Mouse (Mus musculus) v-Abl transformed pro-B cells (cell line): ENCODE results near the gene Clybl.

Experiments
- in situ Hi-C, 2 experiments: fragments of 400-800 bp; cut with MboI; formaldehyde crosslinking; loops; one replicate each; pipeline ENCODE4 v1.15.1; 2025; ENCODE audit not compliant: unreplicated experiment in 2 of 2

The Clybl gene

DNA sequence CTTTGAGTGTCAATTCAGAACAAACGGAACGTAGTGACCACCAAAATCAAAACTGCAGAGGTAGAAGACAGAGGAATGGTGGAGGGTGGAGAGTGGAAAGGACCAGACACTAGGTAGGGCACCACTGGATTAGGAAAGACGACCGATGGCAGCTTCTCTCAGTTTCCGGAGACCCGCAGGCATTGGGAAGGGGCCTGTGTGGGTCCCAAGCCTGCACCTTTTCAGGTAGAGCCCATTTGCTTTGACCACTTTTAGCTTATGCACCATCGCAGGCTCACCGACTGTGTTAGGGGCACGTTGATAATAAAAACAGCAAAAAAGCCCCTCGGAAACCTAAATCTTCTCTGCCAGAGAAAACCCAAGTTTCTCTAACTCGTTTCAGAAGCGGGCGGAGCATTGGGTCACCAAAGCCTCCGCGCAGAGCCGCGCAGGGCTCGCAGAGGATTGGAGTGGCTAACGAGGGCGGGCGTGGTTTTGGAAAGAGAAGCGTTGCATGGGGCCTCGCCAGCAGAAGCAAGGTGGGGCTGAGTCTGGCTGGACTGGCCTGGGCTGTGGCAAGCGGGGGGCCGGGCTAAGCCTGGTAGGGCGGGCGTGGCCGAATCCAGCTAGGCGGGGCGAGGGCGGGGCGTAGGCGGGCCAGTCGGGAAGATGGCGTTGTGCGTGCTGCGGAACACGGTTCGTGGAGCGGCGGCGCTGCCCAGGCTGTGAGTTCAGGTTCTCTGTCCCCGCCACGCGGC lies at the start of gene Clybl:
Clybl (plus strand) TSS at position 627 of the 737 bp plus-strand sequence.
- in situ Hi-C loops, result no loop called here

DNA sequence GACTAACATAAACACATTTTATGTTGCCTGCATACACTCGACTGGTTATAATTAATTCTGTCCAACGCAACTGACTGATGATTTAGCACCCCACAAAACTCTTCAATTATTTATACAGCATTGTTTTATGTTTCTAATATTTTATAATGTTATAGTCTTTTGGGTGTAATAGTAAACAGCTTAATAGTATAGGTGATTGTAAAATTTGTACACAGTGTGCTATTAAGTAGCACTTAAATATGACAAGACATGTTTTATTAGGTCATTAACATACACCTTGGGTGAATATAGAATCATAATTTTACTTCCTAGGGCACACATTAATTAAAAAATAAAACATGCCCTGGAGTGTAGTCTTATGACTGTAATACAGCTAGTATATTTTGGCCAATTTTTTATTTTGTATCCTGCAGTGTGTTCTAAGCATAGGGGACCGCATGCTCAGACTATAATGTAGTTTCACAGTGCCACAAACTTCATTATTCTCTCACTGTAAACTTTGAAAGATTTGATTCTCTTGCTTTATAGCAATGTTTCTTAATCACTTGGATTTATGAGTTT lies 45.1 kb upstream of the Clybl start:
- in situ Hi-C loops, result no loop called here

DNA sequence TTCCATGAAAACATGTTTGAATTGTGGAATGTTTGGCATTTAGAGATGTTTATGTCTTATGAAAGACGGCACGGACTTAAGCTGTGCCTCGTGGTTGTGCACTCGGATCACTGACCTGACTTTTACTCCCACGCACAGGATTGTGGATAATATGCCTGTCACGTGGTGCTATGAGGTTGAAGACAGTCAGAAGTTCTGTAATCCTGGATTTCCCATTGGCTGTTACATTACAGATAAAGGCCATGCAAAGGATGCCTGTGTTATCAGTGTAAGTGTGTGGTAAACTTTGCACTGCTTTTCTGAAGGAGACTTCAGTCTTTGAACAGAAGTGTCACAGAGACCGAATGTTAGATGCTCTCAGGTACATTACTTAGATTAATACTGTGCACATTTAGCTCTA lies 44.3 kb upstream of the Clybl start:
- in situ Hi-C loops, result no loop called here

DNA sequence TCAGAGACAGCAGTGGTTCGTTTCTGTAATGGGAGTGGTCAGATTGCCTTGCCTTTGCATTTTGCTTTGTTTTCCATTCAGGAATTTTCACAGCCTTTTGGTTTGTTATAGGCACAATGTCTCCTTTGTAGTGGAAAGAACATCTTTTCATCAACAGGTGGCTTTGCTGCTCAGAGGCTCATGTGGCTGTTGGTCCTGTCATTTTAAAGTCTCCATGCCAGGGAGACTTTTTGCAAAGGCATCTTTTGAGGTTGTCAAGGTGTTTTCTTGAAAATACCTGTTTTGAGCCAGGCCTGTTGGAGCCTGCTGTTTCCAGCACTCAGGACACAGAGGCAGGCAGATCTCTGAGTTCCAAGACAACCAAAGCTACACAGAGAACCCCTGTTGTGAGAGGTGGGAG lies 41.4 kb upstream of the Clybl start:
- in situ Hi-C loops, result loop anchor here in 1 of 2 experiments (10.0 kb wide), 1 partner anchor 275 kb away; no protein-coding TSS in a partner anchor

DNA sequence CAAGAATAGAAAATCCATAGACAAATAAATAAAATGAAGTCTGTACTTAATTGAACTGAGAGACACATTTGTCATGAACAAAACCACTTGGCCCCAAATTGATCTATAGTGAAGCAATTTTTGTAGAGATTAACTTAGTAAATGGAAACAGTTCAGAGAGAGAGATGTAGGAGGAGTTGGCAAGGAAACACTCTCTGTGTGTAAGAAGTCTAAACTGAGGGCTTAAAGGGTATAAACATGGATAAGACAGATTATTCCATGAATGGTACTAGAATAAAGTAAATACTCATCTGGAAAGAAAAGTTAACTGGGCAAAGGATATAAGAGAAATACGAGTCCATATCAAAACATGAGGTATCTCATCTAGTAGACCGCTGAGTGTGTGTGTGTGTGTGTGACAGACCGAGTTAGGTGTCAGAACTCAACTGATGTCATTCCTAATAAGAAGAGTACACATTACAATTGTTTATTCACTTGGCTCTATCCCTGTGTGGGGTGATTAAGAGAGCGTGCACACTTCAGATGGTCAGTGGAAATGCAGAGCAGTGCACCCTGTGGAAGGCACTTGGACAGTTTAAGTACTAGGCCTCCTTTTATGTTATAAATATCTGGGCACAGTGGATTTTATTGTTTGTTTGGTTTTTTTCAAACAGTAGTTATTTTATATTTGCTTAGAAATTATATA lies 37.8 kb upstream of the Clybl start:
- in situ Hi-C loops, result loop anchor here in 1 of 2 experiments (10.0 kb wide), 1 partner anchor 279 kb away; no protein-coding TSS in a partner anchor

DNA sequence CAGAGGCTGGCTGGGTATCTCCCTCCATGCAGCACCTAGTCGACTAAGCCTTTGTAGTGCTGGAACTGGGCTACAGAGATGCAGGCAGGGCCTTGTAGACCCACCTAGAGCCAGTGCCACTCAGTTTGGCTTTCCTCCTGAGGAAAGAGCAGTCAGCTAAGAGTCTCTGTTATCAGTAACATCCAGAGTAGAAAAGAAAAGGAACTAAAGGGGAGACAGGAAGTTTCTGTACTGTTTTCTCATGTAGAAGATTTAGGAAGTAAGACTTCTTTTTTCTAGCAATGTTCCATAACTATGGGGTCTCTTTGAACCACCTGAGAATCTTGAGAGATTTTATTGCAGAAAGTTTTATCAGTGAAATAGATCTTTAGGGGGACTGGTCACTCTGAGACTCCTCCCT lies 36.1 kb upstream of the Clybl start:
- in situ Hi-C loops, result loop anchor here in 1 of 2 experiments (10.0 kb wide), 1 partner anchor 281 kb away; no protein-coding TSS in a partner anchor

DNA sequence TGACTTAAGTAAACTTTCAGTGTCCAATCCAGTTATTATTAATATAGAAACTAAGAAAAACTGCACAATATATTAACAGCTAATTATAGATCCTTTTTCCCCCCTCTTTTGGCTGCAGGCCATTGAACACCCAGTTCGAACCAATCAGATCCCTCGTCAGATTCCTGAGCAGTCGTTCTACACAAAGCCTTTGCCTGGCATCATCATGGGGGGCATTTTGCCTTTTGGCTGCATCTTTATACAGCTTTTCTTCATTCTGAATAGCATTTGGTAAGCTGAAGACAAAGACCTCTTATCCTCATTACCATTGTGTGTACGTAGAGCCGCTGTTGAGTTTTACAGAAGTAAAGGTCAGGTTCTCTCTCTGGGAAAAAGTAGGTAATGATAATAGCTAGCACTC lies 30.9 kb upstream of the Clybl start:
- in situ Hi-C loops, result no loop called here

DNA sequence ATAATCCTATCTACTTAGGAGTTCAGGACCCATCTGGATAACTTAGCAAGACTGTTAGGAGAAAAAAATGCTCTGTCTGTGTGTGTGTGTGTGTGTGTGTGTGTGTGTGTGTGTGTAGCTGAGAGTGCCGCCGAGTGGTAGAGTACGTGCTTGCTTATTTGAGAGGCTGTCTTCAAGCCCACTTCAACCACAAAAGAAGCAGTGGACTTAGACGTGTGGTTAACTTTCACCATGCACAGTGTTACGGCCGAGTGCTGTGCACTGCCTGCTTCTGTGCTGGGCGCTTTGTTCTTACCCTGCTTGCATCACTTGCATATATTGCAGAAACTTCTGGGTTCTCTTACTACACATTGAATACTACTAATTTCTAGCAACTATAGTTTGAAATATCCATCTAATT lies 23.8 kb upstream of the Clybl start:
- in situ Hi-C loops, result no loop called here

DNA sequence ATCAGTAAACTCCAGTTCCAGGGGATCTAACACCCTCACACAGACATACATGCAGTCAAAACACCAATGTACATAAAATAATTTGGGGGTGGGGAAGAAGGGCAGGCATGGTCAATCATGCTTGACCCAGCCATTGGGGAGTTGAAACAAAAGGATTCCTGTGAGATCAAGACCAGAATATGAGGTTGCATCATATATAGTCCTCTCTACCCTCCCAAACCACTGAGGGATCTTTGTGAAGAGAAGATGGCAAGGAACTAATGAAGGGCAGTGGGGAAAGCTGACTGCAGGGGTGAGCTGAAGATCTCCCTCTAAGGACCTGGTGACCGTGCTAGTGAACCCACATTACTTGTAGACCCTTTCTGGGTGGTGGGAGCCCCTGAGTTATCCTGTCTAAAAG lies 20.6 kb upstream of the Clybl start:
- in situ Hi-C loops, result no loop called here

DNA sequence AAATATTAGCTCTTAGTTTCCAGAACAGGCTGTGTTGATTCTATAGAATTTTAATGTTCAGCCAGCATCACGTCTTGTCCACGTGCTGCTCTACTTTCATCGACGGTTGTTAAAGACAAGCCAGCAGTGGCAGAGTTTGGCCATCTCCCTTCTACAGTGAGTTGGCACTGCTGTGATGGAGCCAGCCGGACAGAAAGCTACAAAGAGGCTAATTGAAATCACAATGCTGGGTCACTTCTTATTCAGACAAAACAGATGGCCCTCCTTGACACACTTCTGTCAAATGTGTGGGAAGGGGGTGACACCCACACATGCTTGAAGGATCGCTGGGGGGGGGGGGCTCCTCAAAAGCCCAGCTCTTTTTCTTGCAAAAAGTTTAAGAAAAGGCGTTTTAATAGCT lies 12.6 kb upstream of the Clybl start:
- in situ Hi-C loops, result no loop called here

DNA sequence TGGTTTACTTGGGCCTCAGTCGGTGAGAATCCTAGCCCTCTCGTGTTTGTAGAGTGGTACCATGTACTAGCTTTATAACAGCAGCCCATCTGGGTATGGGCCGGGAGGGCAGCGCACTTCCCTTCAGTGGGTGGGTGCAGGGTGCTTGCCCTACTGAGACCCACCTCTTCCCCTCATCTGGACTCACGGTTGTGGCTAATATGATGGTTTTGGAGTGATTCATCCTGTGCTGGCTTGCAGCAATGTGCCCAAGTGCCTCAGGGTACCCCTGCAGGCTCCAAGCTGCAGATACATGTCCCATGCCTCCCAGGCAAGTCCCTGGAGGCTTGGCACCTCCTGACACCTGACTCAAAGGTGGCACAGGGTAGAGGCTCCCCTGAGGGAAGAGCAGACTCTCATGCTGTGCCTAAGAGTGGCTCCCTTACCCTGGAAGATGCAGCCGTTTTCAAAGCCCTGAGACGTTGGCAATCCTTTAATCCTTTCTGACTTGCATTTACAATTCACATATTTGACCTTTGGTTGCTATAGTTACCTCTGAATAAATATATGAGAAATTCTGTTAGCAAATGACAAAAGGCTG lies 11.2 kb upstream of the Clybl start:
- in situ Hi-C loops, result no loop called here

DNA sequence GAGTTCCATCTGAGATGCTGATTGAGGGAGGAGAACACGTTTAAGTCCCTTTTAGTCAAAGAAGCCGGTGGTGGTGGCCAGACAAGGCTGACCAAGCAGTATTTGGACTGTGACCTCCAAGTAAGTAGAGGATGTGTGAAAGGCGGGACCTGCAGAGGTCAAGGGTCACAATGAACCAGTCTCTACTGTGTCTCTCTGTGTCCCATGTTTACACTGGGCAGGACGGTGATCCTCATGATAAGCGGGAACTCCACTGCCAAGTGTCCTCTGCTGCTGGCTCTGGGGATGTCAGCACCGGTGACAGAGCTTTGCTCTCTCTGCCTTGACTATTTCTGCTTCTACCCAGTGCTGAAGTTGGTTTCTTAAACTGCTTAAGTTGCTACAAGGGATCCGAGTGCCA lies 10.5 kb upstream of the Clybl start:
- in situ Hi-C loops, result no loop called here

DNA sequence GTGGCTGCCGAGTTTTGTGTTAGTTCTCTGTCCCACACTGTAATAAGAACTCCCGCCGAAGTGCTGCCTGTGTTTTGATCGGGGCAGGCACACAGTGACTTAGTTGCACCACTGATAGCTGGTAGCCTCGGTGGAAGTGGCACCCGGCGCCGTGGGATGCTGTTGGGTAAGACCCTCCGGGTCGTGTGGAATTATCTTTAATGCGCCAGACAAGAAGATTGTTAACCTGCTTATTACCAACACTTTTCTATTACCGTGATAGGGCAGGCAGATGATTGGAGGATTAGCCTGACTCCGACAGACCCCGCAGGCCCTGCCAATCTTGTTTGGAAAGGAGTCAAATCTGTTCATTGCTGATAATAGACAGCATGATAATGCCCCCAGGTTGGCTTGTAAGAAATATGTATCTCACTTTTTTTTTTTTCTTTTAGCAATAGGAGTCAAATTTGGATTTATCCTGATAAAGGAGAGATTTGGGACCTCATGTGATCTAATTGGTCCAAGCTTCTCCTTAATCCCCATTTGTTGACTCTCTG lies 5.2 kb upstream of the Clybl start:
- in situ Hi-C loops, result no loop called here

DNA sequence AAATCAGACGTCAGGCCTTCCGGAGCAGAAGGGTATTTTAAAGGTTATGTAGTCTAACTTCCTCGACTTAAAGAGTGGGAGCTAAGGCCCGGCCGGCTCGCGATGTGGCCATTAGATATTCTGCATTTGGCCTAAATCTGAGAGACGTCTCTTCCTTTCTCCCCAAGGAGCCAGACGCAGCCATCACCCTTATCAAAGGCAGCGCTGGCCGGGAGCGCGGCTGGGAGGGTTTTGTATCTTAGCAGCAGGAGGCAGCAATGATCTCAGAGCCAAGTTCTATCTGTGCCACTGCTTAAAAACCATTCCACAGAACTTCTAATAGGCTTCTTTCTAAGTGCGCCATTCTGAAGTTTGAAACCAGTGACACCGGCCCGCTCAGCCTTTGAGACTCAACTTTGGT lies 2.2 kb upstream of the Clybl start:
- in situ Hi-C loops, result no loop called here

DNA sequence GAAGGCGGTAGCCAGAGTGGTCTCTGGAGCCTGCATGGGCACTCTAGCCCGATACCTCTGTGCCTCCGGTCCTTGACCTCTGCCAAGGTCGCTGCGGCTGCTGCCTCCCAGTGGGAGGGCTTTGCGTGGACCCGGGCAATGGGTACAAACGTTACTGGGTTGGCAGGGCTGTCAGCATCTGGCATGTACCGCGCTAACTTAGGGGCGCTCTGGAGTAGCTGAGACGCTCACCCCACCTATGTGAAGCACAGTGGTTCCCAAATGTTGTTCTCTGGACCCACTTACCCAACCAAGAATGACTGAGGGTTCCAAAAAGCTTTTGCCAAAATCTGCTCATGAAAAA lies 282 bp downstream of the Clybl start:
- in situ Hi-C loops, result no loop called here

DNA sequence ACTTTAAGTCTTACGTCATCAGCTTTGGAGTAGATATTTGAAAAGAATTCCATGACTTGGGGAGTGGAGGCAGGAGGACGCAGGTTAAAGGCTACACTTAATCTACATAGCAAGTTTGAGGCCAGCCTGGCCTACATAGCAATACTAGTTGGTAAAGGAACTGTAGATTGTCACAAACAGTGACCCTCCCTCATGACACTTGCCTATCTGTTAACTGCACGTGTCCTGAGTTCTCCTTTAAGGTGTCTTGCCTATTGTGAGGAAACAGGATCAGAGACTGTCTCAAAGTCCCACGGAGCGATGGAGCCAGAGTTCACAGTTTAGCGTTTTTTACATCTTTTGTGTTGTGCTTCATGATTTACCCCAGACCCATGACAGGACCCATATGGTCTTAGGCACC lies 716 bp downstream of the Clybl start:
- in situ Hi-C loops, result no loop called here

DNA sequence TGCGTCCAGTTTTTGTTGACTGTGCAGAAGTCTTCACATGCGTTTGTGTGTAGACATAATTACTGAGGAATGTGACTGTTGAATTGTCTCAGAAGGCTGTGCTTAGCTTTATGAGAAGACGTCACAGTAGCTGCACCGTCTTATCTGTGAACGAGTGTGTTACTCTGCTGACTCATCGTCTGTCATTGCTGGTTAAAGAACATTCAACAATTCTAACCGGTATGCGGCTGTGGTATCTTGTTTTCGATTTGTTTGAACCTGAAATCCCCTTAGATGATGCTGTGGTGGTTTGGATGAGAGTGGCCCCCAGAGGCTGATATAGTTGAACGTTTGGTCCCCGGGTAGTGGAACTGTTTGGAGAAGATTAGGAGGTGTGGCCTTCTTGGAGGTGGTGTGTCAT lies 2.5 kb downstream of the Clybl start:
- in situ Hi-C loops, result no loop called here

DNA sequence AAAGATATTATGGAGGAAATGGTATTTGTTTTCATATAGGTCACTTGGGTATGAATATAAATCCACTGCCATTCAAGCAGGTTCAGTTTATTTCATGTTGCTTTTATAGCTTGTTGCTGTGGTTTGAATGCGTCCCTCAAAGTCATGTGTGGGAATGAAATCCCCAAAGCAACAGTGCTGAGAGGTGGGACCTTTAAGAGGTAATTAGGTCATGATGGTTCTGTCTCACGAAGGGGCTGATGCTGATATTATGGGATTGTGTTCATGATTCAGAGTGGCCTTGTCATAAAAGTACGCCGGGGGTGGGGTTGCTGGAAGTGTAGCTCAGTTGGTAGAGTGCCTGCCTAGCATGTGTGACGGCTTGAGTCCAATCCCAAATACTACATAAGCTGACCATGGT lies 6.7 kb downstream of the Clybl start:
- in situ Hi-C loops, result no loop called here

DNA sequence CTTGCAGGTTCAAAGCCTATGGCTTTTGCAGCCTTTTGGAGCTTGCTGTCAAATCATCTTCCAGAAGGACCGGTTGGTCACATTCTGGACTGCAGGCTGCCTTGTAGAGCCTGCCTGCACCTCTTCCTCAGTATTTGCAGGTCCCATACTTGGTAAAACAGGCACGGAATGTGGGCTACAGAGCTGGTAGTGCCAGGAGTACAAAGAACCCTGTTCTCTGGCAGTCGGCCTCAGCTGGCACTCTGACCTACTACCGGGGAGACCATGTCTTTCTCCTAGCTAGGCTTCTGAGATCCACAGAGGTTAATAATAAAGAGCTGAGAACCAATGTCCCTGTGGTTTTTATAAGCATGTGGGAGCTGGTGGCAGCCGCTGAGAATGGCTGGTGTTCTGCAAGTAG lies 8.4 kb downstream of the Clybl start:
- in situ Hi-C loops, result loop anchor here (10.0 kb wide), 1 partner anchor 1125 kb away; no protein-coding TSS in a partner anchor

DNA sequence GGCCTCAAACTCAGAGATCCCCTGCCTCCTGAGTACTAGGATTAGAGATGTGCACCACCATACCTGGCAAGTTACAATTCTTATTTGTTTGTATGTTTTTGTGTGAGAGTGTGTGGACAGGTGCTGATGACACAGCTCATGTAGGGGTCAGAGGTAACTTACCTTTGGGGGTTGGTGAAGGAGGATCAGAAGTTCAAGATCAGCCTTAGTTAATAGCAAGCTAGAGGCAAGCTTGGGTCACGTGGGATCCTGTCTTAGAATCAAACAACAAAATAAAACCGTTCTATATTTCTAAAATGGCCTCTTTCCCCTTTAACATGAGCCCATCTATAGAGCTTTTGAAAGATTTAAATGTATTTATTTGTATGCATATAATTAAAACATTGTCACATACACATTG lies 9.0 kb downstream of the Clybl start:
- in situ Hi-C loops, result loop anchor here (10.0 kb wide), 1 partner anchor 1124 kb away; no protein-coding TSS in a partner anchor

DNA sequence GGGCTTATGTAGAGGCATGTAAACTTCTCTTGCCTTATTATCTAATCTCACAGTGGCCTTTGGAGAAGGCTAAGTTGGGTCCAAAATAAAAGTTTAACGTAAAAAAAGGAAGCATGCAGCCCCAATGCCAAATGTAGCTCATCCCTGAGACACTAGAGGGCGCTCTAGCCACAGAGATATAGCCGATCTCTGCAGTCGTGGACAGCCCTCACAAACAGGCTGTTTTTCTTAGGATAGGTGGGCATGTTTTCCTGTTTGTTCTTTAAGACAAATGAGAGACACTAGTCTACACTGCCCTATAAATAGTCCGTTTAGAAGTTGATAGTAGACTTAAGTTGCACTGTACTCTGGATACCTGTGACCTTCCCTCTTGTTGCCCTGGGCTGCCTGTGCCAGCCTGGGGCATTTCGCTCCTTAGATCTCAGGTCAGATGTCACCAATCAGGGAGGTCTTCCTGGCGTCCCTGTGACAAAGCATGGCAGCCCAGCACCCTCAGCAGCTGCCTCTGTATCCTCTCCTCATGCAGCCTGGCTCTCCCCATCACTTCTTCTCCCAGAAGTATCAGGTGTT lies 9.5 kb downstream of the Clybl start:
- in situ Hi-C loops, result loop anchor here (10.0 kb wide), 1 partner anchor 1124 kb away; no protein-coding TSS in a partner anchor
